Mouse (Mus musculus): ENCODE results near the gene Tcf19.

DNA sequence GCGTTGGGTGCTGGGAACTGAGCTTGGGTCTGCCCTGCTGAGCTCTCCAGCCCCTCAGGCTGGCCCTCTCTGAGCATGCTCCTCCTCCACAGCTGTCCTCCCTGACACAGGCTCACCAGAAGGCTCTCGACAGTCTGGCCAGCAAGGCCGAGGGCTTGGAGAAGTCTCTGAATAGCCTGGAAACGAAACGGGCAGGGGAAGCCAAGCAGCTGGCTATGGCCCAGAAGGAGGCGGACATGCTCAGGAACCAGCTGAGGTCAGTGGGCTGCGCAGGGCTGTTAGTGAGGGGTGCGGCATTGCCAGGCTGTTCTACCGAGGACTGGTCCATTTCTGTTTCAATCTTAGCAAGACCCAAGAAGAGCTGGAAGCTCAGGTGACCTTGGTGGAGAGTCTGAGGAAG lies 7.7 kb upstream of the Tcf19 start:
- TF ChIP-seq CTCF (IDR thresholded peaks at IDR 0.05; ENCODE audit: low read depth, low read length) (no peak), POLR2A (IDR thresholded peaks at IDR 0.05; ENCODE audit: borderline replicate concordance, low read depth, low read length) (no peak)
